Mouse (Mus musculus) thymus, postnatal 0 days (tissue): ENCODE data around the gene Apbb2. TPM values are rescaled to one million over a fixed set of nuclear protein-coding genes. Genes with fewer than 3 reads are reported as not detected.
"Not testable (repeated sequence)": the region's sequence is repeated elsewhere in the genome, so short reads cannot be mapped to it uniquely, and the experiment has no call there.

Experiments used
- DNase-seq: peaks from one replicate; pipeline ENCODE4 v3.0.0-alpha.2; 2015; ENCODE audit warnings: low spot score
- polyA plus RNA-seq: library from polyadenylated mRNA; unstranded; fragments of >200 nt; fragmentation: Nextera tagmentation; extraction: Ambion mirVana; gene quantifications from 2 replicates; pipeline ENCODE4 v1.2.1, GENCODE M21; 2015

Gene Apbb2
- polyA plus RNA-seq, 1 experiment from 2014 or later = 10.6 TPM

DNA sequence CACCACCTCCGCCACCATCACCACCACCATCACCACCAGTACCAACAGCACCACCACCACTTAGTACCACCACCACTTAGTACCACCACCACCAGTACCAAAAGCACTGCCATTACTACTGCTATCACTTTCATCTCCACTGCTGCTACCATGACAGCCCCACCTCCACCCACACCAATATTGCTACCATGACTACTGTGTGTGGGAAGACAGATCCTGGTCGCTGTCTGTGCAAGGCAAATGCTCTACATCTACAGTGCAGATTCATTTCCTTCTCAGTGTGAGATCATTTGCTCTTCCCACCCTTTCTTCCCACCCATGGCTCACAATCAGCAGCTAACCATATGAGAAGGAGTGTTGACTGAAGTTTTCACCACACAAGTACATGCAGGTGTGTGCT lies 315.7 kb downstream of the Apbb2 start:
- no peak for DNase-seq

DNA sequence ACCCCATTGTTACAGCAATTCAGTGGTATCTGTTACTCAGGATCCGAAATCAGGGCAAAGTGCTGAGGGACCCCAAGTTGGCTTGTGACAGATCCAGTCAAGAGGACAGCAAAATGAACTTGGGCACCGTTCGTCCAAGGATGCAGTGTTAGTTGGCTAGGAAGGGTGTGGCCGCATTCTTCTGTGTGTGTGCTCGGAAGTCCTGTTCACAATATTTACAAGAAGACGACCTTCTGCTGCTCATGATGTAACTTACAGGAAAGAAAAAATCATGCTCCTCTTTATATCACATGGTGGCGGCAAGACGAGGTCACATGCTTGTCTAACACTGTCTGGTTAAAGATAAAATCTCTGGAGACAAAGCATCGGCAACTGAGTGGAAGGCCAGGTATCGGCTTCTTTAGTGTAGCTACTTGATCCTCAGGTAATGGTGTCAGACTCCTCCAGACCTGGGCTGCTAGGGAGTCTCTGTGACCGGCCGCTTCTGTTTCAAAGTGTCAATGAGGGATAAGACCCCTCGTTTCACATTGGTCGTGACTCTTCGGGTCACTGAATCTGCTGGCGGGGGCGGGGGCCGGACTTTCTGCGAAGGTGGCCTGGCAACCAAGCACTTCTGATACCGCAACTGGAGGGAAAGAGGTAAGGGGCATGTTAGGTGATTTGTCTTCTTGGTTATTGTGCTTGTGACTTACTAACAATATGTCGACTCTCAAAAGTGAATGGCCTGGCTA lies 316.3 kb downstream of the Apbb2 start:
- no peak for DNase-seq

DNA sequence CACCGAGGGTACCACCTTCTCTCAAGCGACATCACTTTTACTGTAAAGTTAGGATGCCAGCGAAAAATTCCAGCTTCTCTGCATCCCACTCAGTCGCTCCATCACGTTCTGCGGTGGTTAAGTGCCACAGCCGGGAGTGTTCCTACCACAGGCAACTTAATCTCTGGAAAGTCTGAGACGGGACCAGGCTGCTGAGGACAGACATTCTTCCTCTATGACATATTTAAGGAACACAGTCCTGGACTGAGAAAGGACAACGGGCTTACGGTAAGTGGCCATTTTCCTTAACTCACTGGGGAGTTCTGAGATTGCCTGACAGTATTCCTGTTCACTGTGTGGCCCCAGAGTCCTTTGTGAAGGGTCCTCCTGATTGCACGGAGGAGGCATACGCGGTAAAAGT lies 318.0 kb downstream of the Apbb2 start:
- DNase-seq = no peak

DNA sequence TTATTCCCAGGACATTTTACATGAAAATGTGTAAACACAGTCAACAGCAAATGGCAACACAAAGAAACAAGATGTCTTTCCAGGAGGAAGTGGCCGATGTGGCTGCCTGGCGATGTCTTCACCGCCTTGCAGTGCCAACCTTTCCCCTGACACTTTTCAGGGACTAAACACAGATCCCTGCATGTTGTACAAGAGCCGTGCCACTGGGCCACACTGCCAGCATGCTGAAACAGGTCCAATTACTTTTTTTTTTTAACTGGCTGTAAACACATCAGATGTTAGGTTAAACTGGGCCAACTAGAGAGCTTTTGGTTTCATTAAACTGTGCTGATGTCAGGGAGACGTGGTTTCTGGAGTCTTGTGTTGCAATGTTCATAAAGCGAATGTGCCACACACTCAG lies 319.7 kb downstream of the Apbb2 start:
- no peak for DNase-seq

DNA sequence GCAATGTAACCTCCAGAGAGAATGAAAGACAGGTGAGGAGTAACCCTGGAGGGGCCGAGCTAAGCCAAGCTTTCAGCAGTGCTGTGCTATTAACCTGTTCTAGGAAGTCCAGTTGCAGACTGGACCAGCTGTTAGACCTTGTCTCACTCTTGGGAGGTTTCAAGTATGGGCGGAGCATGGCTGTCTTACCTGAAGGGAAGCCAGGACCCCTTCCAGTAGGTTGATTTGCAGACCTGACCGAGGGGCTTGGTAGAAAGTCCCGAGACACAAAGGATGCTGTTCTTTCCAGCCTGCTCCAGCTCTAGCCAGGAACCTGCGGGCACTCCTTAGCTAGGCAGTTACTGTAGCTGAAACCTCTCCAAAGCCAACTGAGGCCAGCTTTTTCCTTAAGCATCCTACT lies 322.5 kb downstream of the Apbb2 start:
- DNase-seq = no peak

DNA sequence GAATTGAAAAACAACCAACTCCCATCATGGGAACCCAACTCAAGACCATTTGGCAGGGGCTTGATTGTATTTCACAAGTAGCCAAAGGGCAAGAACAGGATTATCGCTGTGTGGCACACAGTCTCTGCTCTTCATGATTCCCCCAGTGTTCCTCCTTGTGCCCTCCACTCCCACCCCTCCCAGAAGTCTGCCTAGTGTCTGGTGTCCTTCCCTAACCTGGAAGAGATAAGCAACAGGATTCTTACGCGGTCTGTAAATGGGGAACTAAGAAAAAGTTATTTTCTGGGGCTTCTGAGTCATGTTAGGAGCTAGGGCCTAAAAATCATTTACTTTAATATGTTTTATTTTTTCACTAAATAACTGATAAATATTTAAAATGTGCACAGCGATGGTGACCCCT lies 323.6 kb downstream of the Apbb2 start:
- DNase-seq = no peak

DNA sequence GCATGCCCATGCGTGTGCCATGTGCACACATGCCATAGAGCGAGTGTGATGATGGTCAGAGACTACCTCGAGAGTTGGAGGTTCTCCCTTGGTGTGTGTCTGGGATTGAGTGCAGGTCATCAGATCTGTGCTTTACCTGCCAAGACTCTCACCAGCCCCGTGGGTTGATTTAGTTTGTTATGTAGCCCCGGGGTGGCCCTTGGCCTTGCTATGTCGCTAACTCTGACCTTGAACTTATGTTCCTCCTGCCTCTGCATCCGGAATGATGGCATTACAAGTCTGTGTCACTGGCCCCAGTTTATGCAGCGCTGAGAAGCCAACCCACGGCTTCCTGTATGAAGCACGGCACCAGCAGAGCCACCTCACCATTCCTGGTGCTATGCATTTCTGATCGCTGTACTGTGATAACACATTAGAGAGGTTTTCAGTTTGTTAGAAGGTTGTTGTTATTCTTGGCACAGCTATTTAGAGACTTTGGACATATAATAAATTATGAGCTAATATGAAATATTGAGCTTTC lies 324.4 kb downstream of the Apbb2 start:
- DNase-seq = no peak

DNA sequence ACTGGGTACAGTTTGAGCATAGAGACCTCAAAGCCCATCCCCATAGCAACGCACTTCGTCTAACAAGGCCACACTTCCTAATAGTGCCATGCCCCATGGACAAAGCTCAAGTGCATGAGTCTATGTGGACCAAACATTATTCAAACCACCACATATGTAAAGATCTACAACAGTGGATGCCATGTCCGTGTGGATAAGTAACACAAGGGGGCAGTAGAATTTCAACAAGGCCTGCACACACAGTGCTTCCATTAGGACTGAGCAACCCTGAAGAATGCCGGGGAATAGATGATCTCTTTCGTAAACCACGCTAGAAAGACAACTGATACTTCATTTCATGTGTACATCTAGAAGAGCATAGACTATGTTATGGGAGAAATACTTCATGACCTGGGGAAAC lies 337.8 kb downstream of the Apbb2 start:
- DNase-seq = no peak

DNA sequence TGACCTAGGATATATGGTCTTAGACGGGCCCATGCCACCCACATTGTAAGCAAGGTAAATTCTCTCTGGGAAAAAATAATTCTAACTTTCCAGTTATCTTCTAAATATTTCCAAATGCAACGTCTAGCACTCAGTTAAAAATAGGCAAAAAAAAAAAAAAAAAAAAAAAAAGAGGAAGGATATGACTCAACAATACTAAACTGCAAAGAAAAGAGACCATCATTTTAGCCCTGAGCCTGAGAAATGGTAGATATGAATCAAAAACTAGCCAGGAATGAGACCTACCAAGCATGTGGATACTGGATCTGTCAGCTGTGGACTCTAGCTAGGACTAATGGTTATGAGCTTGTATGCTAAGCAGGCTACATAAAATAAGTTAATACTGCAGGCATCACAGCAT lies 338.9 kb downstream of the Apbb2 start:
- no peak for DNase-seq

DNA sequence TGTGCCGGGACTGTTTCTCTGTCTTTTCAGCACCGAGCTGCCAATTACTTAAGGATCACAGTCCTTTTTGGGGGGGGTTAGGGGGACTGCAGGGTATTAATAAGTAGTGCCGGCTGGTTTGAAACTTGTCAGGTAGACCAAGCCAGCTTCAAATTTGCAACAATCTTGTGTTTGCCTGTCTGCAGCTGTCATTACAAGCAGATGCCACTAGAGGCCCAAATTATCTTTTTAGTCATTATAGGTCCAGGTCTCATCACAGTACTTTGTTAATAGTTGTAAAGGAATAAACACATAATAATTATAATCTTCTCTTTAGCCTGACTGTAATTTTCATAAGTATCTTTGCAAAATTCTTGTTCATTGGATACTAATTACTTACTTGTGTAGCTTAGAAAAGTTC lies 344.2 kb downstream of the Apbb2 start:
- no peak for DNase-seq

DNA sequence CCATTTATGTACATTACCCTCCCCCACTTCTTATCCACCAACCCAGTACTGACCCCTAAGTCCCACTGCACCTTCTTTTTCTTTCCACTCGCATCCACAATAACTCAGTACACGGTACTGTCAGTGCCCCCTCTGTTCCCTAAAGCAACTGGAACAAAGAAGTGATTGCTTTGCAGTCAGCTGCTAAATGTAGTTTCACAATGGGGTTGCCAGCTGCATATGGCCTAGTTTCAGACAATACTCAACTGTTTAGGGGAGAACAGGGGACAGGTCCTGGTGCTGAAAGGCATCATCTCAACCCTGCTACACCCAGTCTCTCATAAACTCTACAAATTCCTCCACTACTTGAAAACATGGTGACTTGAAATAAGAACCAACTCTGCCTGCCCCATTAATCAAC lies 347.4 kb downstream of the Apbb2 start:
- no peak for DNase-seq

DNA sequence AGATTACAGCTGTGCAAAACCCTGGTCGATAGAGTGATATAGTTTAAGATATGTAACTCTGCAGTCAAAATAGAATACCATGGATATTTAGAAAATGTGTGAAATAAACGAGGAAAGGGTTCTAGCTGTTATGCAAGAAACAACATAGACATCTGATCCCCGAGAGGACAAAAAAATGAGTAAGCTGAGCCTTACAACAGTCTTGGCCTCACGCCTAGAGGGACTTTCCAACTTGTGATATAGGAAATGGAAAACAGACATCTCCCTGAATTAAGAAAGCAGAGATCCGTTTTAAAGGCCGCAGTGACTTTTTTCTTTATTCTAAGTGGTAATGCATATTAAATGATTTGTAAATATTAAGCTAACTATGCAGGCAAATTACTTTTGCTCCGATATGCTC lies 349.0 kb downstream of the Apbb2 start:
- DNase-seq = no peak

DNA sequence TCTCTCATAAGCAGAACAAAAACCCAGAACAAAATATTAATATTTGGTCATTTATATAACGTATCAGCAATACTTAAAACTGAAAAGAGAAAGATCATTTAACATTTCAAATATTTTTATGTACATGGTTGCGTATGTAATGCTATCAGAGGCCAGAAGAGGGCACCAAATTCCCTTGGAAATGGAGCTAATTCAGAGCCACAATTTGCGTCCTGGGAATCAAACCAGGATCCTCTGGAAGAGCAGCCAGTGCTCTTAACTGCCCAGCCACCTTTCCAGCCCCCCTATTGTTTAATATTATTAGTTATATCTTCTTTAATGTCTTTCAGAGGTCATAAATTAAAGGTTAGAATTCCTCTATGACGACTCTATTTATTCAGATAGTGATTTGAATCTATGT lies 355.2 kb downstream of the Apbb2 start:
- DNase-seq = peak; percentile 24

DNA sequence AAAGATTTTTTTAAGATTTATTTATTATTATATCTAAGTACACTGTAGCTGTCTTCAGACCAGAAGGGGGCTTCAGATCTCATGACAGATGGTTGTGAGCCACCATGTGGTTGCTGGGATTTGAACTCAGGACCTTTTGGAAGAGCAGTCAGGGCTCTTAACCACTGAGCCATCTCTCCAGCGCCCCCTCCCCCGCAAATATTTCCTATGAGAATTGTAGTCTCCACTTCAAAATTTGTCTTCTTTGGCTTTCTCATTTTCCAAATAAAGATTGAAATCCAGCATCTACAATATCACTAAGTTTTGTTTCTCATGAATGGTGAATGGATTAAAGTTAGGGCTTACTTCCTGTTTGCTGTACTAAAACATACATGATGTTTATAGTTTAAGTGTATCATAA lies 356.1 kb downstream of the Apbb2 start:
- no peak for DNase-seq

DNA sequence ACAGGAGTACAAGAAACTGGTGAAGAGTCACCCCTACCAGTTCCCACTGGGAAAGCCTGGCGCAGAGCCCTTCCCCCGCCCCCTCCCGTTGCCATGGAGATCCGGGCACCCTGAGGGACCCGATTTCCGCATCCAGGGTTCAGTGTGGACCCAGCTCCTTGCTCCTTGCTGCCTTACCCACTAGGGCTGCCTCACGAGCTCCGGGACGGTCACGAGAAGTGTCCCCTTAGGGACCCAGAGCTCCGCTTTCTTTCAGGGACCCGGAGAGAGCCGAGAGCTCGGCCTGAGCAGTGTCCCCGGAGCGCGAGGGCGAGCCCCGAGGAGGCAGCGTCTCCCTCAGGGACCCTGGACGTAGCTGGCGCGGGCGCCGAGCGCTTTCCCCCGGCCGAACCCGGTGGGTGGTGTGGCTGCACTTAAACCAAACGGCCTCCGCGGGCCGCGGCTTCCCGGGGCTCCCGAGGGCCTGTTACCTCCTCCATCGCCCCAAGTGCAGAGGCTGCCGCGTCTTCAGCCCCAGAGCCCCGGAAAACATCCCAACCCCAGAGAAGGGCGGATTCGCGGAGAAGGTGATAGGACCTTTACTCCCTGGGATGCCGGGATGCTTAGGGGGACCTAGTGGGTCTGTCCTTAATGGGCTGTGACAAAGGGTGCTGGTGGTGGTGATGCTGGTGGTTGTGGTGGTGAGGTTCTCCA lies 358.7 kb downstream of the Apbb2 start, which contains the start of gene Nsun7:
Gene Nsun7 (plus strand): TSS at position 142 of the 693 bp plus-strand sequence.
- peak; percentile 12 for DNase-seq

DNA sequence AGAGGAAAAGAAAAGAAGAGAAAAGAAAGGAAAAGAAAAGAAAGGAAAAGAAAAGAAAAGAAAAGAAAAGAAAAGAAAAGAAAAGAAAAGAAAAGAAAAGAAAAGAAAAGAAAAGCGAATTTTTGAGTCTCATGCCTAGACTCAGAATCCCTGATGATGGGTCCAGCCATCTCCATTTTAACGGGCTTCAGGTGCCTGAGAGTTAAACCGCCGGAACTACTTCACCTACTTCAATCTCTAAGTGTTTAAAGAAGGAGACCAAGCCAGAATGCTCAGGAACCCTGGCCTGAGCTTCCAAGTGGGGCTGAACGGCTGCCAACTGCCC lies 359.2 kb downstream of the Apbb2 start:
- not testable (repeated sequence) for DNase-seq

DNA sequence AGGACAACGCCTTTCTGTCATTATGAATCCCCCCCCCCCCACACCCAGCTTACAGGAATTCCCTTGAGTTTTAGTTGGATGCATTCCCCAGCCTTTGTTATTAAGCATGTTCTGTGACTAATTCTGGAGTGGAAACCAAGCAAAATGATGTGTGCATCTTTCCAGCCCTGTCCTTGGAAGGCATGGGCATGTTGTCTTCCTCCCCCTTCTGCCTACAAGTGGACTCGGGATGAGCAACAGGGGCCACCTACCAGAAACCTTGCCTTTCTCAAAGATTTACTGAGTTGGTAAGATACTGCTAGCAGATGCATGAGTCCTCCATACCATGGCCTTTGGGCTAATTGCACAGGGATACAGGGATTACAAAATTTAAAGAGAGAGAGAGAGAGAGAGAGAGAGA lies 359.6 kb downstream of the Apbb2 start:
- DNase-seq = no peak

DNA sequence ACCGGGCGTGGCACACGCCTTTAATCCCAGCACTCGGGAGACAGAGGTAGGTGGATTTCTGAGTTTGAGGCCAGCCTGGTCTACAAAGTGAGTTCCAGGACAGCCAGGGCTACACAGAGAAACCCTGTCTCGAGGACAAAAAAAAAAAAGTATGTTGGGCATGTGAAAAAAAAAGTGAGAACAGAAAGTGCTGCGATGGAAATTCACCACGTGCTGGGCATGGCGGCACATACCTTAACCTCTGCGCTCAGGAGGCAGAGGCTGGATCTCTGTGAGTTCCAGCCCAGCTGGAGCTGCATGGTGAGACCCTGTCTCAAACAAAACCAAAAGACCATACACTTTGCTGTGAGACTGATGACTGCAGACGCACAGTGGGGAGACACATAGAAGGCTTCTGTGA lies 363.5 kb downstream of the Apbb2 start:
- DNase-seq = no peak

DNA sequence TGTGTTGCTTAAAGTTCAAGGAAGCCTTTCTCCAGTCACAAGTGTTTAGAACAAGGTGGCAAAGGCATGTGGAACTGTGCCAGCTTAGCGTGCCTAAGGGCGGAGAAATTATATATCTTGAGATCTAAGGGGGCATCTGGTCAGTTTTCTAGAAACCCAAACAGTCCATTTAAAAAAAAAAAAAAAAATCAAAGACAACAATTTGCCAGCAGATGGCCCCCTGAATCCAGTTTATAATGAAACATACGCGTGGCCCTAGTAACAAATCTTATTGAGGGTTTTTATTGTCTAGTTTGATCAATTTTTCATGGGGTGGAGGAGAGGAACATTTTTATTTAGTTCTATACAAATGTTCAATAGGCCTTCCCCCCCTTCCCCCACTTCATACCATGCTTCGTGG lies 365.4 kb downstream of the Apbb2 start:
- no peak for DNase-seq
